Mouse (Mus musculus): ENCODE results near the gene Snai1.

The Snai1 gene

GRCm38 (mm10) chr2:167537476-167538297 lies at the start of gene Snai1:
Gene Snai1 (plus strand): TSS chr2:167538195.
- peak; percentile 93 to 94 for DNase-seq

- DNase-seq, result no peak
These were observed 47.0 kb upstream of the Snai1 start for GRCm38 (mm10) chr2:167490813-167491525.

- DNase-seq, result peak in 1 of 2 experiments; percentile 37
These were observed 46.0 kb upstream of the Snai1 start, which contains the start of gene Rnf114 for GRCm38 (mm10) chr2:167491757-167492708. Gene Rnf114 (plus strand): TSS chr2:167492645.

GRCm38 (mm10) chr2:167492713-167493636 lies 45.0 kb upstream of the Snai1 start, which contains the start of gene Spata2:
Gene Spata2 (minus strand): TSS chr2:167492887.
- DNase-seq, result peak; percentile 92 to 93

GRCm38 (mm10) chr2:167496437-167496836 lies 41.6 kb upstream of the Snai1 start:
- DNase-seq, result no peak

GRCm38 (mm10) chr2:167497272-167497671 lies 40.7 kb upstream of the Snai1 start:
- peak in 1 of 2 experiments; percentile 75 for DNase-seq

GRCm38 (mm10) chr2:167502554-167503252 lies 35.3 kb upstream of the Snai1 start:
- DNase-seq, result no peak

GRCm38 (mm10) chr2:167503253-167503895 lies 34.6 kb upstream of the Snai1 start:
- DNase-seq, result peak; percentile 75 to 85

GRCm38 (mm10) chr2:167503896-167504349 lies 34.1 kb upstream of the Snai1 start:
- peak; percentile 88 to 89 for DNase-seq

- no peak for DNase-seq
These were observed 32.9 kb upstream of the Snai1 start for GRCm38 (mm10) chr2:167505127-167505526.

GRCm38 (mm10) chr2:167506546-167507260 lies 31.3 kb upstream of the Snai1 start:
- DNase-seq, result no peak

GRCm38 (mm10) chr2:167507719-167508385 lies 30.1 kb upstream of the Snai1 start:
- no peak for DNase-seq

GRCm38 (mm10) chr2:167508569-167508968 lies 29.4 kb upstream of the Snai1 start:
- DNase-seq, result no peak

- DNase-seq, result no peak
These were observed 27.5 kb upstream of the Snai1 start for GRCm38 (mm10) chr2:167510485-167510884.

- no peak for DNase-seq
These were observed 25.6 kb upstream of the Snai1 start for GRCm38 (mm10) chr2:167512365-167512764.

- DNase-seq, result no peak
These were observed 25.0 kb upstream of the Snai1 start for GRCm38 (mm10) chr2:167512970-167513369.

GRCm38 (mm10) chr2:167514641-167515040 lies 23.4 kb upstream of the Snai1 start:
- DNase-seq, result no peak

- no peak for DNase-seq
These were observed 22.3 kb upstream of the Snai1 start for GRCm38 (mm10) chr2:167515688-167516087.

Data from kidney, adult 8-10 months (tissue).